Mouse (Mus musculus): ENCODE results near the gene Tspan31. TPM values are rescaled to one million over a fixed set of nuclear protein-coding genes. Genes with fewer than 3 reads are reported as not detected.
A peak's percentile ranks its signal among the peaks of the same experiment; 100 is the strongest.
"Not testable (repeated sequence)": the region's sequence is repeated elsewhere in the genome, so short reads cannot be mapped to it uniquely, and the experiment has no call there.

The Tspan31 gene
- polyA plus RNA-seq, 1 experiment, result 51.5 TPM

DNA sequence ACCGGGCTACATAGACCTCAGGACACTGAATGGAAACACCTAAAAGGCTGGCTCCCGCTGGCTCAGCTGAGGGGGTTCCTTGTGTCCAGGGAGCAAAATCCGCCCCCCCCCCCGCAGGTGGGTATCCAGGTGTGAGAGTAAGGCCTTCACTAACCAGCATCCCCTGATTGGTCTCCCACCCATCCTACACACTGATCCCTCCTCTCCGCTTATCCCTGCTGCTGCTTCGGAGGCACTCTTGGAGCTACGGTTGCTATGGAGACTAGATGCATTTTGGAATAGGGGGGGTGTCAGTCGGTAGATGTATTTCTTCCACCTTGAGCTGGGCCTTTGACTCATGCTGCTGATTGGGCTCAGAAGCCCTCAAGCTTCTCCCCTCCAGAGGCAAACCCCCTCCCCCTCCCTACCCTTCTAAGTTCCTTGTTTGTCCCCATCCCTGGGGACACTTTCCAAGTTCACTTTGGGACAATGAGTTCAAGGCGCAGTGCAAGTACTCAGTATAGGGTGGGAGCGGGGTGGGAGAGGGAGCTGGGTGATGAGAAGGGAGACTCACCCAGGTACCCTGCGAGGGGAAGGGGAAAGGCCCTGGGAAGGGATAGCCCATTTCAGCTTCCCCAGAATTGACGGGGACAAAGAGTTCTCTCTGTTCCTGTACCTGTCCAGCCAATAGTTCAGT, 8.1 kb upstream of the Tspan31 start:
- no peak overlapping the region for H3K4me3 ChIP-seq (replicated peaks)
- H3K9me3 ChIP-seq, result peaks cover 6% of the 10 kb centered on the region; the same call in 1 of the 2 replicates
- H3K36me3 ChIP-seq (replicated peaks; ENCODE audit: low read length), result peaks cover 55% of the 10 kb centered on the region
- peaks cover 44% of the 10 kb centered on the region for H3K4me1 ChIP-seq
- no peaks in the 10 kb centered on the region for H3K27me3 ChIP-seq (replicated peaks)
- TF ChIP-seq GATA1 (IDR thresholded peaks at IDR 0.05; ENCODE audit: borderline replicate concordance, low read length), result no peak
- no peak for TF ChIP-seq FLI1 (IDR thresholded peaks at IDR 0.05; ENCODE audit: low read length)

GRCm38 (mm10) chr10:127077515-127077914, 7.5 kb upstream of the Tspan31 start:
- no peaks in the 10 kb centered on the region for H3K27me3 ChIP-seq (replicated peaks)
- no peak overlapping the region for H3K4me3 ChIP-seq (replicated peaks)
- H3K4me1 ChIP-seq, result peaks cover 38% of the 10 kb centered on the region

DNA sequence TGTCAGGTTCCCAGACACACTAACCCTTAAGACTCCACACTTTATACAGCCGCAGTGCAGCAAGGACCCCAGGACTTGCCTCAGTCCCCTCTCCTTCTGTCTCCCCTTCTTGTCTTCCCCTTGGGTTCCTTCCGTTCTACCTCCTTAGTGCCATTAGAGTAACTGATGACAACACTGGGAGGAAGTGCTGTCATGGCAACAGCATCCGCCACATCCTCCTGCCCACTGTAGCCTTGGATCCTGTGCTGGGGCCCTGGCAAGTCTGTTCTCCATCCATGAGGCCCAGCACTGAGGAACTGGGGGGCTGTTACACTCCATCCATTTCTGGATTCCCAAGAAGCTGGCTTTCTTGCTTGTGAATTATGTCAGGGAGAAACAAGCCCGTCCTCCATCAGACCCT, 6.0 kb upstream of the Tspan31 start:
- peak overlapping the region; percentile 95 for H3K4me3 ChIP-seq (replicated peaks)

More at GRCm38 (mm10) chr10:127077515-127077914, 7.5 kb upstream of the Tspan31 start:
- peaks cover 6% of the 10 kb centered on the region; the same call in 1 of the 2 replicates for H3K9me3 ChIP-seq
- TF ChIP-seq GATA1 (IDR thresholded peaks at IDR 0.05; ENCODE audit: borderline replicate concordance, low read length) (no peak), FLI1 (IDR thresholded peaks at IDR 0.05; ENCODE audit: low read length) (no peak)
- H3K36me3 ChIP-seq (replicated peaks; ENCODE audit: low read length), result peaks cover 49% of the 10 kb centered on the region

DNA sequence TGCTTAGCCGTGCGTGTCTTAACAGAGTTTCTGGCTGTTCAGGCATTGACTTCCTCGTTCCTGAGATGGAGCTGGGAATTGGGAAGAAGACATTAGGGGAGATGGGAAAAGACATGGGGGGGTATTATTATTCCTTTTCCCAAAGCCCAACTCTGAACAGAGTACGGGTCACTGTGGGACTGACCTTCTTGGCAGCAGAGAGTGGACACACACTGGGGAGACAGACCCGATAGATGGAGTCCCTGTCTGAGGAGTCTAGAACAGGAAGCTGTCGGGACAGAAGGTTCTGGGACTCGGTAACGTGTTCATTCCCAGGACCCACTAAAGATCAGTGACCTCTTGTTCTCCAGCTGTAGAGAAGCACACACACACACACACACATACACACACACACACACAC, 5.6 kb upstream of the Tspan31 start:
- H3K4me1 ChIP-seq, result peaks cover 47% of the 10 kb centered on the region
- H3K27me3 ChIP-seq (replicated peaks), result no peaks in the 10 kb centered on the region
- H3K9me3 ChIP-seq, result peaks cover 2% of the 10 kb centered on the region; the same call in 1 of the 2 replicates
- H3K4me3 ChIP-seq (replicated peaks), result peak overlapping the region; percentile 95
- peaks cover 30% of the 10 kb centered on the region for H3K36me3 ChIP-seq (replicated peaks; ENCODE audit: low read length)
- TF ChIP-seq FLI1 (IDR thresholded peaks at IDR 0.05; ENCODE audit: low read length) (no peak), GATA1 (IDR thresholded peaks at IDR 0.05; ENCODE audit: borderline replicate concordance, low read length) (no peak)

More for the DNA sequence above, 6.0 kb upstream of the Tspan31 start:
- peaks cover 35% of the 10 kb centered on the region for H3K36me3 ChIP-seq (replicated peaks; ENCODE audit: low read length)
- H3K9me3 ChIP-seq, result peaks cover 6% of the 10 kb centered on the region; the same call in 1 of the 2 replicates
- H3K27me3 ChIP-seq (replicated peaks), result no peaks in the 10 kb centered on the region
- TF ChIP-seq GATA1 (IDR thresholded peaks at IDR 0.05; ENCODE audit: borderline replicate concordance, low read length) (no peak), FLI1 (IDR thresholded peaks at IDR 0.05; ENCODE audit: low read length) (no peak)
- peaks cover 43% of the 10 kb centered on the region for H3K4me1 ChIP-seq

GRCm38 (mm10) chr10:127075080-127075479, 5.0 kb upstream of the Tspan31 start, which contains the start of gene Agap2:
Gene Agap2 (plus strand): TSS chr10:127075284.
- H3K4me3 ChIP-seq (replicated peaks), result peak within 1 kb of the TSS; percentile 95
- TF ChIP-seq FLI1 (IDR thresholded peaks at IDR 0.05; ENCODE audit: low read length) (no peak), GATA1 (IDR thresholded peaks at IDR 0.05; ENCODE audit: borderline replicate concordance, low read length) (no peak)
- H3K9me3 ChIP-seq, result no peaks in the 10 kb centered on the region
- H3K27me3 ChIP-seq (replicated peaks), result no peaks in the 10 kb centered on the region
- H3K36me3 ChIP-seq (replicated peaks; ENCODE audit: low read length), result peaks cover 25% of the 10 kb centered on the region
- H3K4me1 ChIP-seq, result peaks cover 49% of the 10 kb centered on the region

- no peak overlapping the region for H3K4me3 ChIP-seq (replicated peaks)
- TF ChIP-seq GATA1 (IDR thresholded peaks at IDR 0.05; ENCODE audit: borderline replicate concordance, low read length) (no peak), FLI1 (IDR thresholded peaks at IDR 0.05; ENCODE audit: low read length) (no peak)
- no peaks in the 10 kb centered on the region for H3K9me3 ChIP-seq
- H3K4me1 ChIP-seq, result peaks cover 57% of the 10 kb centered on the region
- peaks cover 14% of the 10 kb centered on the region for H3K36me3 ChIP-seq (replicated peaks; ENCODE audit: low read length)
- no peaks in the 10 kb centered on the region for H3K27me3 ChIP-seq (replicated peaks)
Measured at GRCm38 (mm10) chr10:127073981-127074380, 3.9 kb upstream of the Tspan31 start.

DNA sequence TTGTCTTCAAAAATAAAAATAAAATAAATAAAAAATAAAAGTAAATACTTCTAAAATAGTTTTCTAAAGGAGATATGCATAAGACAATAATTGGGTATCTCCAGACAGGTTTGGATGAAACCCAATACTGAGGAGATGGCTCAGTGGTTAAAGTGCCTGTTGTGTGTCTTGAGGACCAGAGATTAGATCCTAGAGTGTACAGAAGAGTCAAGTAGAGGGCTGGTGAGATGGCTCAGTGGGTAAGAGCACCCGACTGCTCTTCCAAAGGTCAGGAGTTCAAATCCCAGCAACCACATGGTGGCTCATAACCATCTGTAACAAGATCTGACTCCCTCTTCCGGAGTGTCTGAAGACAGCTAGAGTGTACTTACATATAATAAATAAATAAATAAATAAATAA, 2.9 kb upstream of the Tspan31 start:
- not testable (repeated sequence) for H3K27me3 ChIP-seq (replicated peaks); H3K4me3 ChIP-seq (replicated peaks); H3K9me3 ChIP-seq
- Histone ChIP-seq H3K4me1 (peaks cover 61% of the 10 kb centered on the region), H3K36me3 (replicated peaks; ENCODE audit: low read length) (peaks cover 15% of the 10 kb centered on the region)

DNA sequence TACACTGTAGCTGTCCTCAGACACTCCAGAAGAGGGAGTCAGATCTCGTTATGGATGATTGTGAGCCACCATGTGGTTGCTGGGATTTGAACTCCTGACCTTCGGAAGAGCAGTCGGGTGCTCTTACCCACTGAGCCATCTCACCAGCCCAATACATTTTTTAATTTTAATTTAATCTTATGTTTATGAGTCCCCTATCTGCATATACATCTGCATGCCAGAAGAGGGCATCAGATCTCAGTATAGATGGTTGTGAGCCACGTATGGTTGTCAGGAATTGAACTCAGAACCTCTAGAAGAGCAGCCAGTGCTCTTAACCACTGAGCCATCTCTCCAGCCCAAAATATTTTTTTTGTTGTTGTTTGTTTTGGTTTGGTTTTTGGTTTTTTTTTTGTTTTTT, 2.2 kb upstream of the Tspan31 start:
- peaks cover 58% of the 10 kb centered on the region for H3K4me1 ChIP-seq

GRCm38 (mm10) chr10:127071203-127071602, 1.1 kb upstream of the Tspan31 start:
- peak overlapping the region; percentile 89 for H3K4me3 ChIP-seq (replicated peaks)
- H3K4me1 ChIP-seq, result peaks cover 55% of the 10 kb centered on the region
- no peak for TF ChIP-seq GATA1 (IDR thresholded peaks at IDR 0.05; ENCODE audit: borderline replicate concordance, low read length)
- TF ChIP-seq FLI1 (IDR thresholded peaks at IDR 0.05; ENCODE audit: low read length), result no peak
- no peaks in the 10 kb centered on the region for H3K9me3 ChIP-seq
- peaks cover 27% of the 10 kb centered on the region for H3K36me3 ChIP-seq (replicated peaks; ENCODE audit: low read length)
- no peaks in the 10 kb centered on the region for H3K27me3 ChIP-seq (replicated peaks)

More for the DNA sequence above, 2.2 kb upstream of the Tspan31 start:
- H3K36me3 ChIP-seq (replicated peaks; ENCODE audit: low read length), result peaks cover 17% of the 10 kb centered on the region
- not testable (repeated sequence) for H3K27me3 ChIP-seq (replicated peaks); H3K4me3 ChIP-seq (replicated peaks); H3K9me3 ChIP-seq

- Histone ChIP-seq H3K36me3 (replicated peaks; ENCODE audit: low read length) (peaks cover 44% of the 10 kb centered on the region), H3K9me3 (no peaks in the 10 kb centered on the region), H3K27me3 (replicated peaks) (no peaks in the 10 kb centered on the region), H3K4me1 (peaks cover 56% of the 10 kb centered on the region), H3K4me3 (replicated peaks) (peak overlapping the region; percentile 89)
- TF ChIP-seq FLI1 (IDR thresholded peaks at IDR 0.05; ENCODE audit: low read length) (no peak), GATA1 (IDR thresholded peaks at IDR 0.05; ENCODE audit: borderline replicate concordance, low read length) (no peak)
Measured at GRCm38 (mm10) chr10:127069281-127070189, 529 bp downstream of the Tspan31 start.
